ENCODE assay signal across 10 mouse cellular contexts in the genomic region with DNA sequence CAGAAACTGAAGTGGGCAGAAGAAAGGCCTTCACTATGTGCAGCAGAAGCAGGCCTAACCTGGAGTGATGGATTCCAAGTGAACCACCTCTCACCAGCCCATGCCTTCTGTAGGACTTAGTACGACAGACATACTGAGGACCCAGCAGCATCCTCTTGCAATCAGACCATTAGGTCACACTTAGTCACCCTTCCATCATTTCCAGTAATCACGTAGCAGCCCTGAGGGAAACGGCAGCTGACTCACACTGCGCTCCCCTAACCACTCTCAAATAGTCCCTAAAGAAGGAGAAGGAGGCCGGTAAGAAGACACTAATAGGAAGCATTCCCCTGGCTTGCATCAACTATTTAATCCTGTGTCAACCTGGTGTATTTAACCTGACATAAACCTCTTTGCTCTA.
DNase-seq lines count a peak whose midpoint lies in the region; ATAC-seq and TF ChIP-seq lines count a peak whose summit lies in the region.
"Had no signal": no experiment of that assay in that cellular context is flagged by ENCODE, and none has a peak within 500 bp of the region (broad histone marks: within the 10 kb centered on the region; RNA-seq: fewer than 3 reads in every experiment).

No protein-coding gene starts in this region.

- DNase-seq in embryo, embryonic 10.5 days (ENCODE audit: low spot score), result peak; percentile 38
- DNase-seq in embryo, embryonic 11 days, result no peak
- no peak for DNase-seq in intestine, embryonic 14.5 days (ENCODE audit: low spot score)
- no peak for DNase-seq in Patski (ENCODE audit: low read depth, low spot score)
- no peak for DNase-seq in limb, embryonic 11.5 days (ENCODE audit: low spot score)
- DNase-seq in right cerebral cortex, adult 18-20 months, result no peak
- DNase-seq in spleen, postnatal 4 days (ENCODE audit: low spot score in 2 of 2), result no peak
- DNase-seq: adrenal gland, adult 8-10 months; layer of hippocampus, adult 9-11 months had no signal

- H3K9me3 ChIP-seq in intestine, embryonic 14.5 days (ENCODE audit: control insufficient read depth, low read length), result no peaks in the 10 kb centered on the region
- no peaks in the 10 kb centered on the region for H3K9me3 ChIP-seq in intestine, postnatal 0 days (ENCODE audit: control insufficient read depth)
- no peaks in the 10 kb centered on the region for H3K9me3 ChIP-seq in limb, embryonic 11.5 days (ENCODE audit: control insufficient read depth, low read length)

- no peak for ATAC-seq in intestine, embryonic 14.5 days (replicated peaks; ENCODE audit: low FRiP score, low TSS enrichment, low read depth)
- ATAC-seq in intestine, postnatal 0 days, result no peak
- ATAC-seq in Patski, result peak; percentile 54
- no peak for ATAC-seq in limb, embryonic 11.5 days (ENCODE audit: insufficient number of reproducible peaks, low FRiP score, low TSS enrichment, low read depth)

- no peaks in the 10 kb centered on the region for H3K27me3 ChIP-seq in intestine, embryonic 14.5 days (replicated peaks; ENCODE audit: control insufficient read depth, insufficient read depth, low read length)
- H3K27me3 ChIP-seq in intestine, postnatal 0 days (replicated peaks; ENCODE audit: control insufficient read depth, insufficient read depth, low read length), result no peaks in the 10 kb centered on the region
- H3K27me3 ChIP-seq in Patski, result no peaks in the 10 kb centered on the region
- H3K27me3 ChIP-seq in limb, embryonic 11.5 days (ENCODE audit: control insufficient read depth, insufficient read depth, low read length), result no peaks in the 10 kb centered on the region

- no peak overlapping the region for H3K4me2 ChIP-seq in intestine, embryonic 14.5 days (ENCODE audit: low read length)
- no peak overlapping the region for H3K4me2 ChIP-seq in intestine, postnatal 0 days (replicated peaks; ENCODE audit: low read depth)
- no peak overlapping the region for H3K4me2 ChIP-seq in limb, embryonic 11.5 days (ENCODE audit: low read depth, severe bottlenecking)

- H3K9ac ChIP-seq in intestine, embryonic 14.5 days (ENCODE audit: low read length), result no peak overlapping the region
- no peak overlapping the region for H3K9ac ChIP-seq in intestine, postnatal 0 days (ENCODE audit: low read depth, low read length)
- H3K9ac ChIP-seq in limb, embryonic 11.5 days (ENCODE audit: low read length), result peak overlapping the region; percentile 9; the same call in 1 of the 2 replicates

- in situ Hi-C loops in Patski (cut with MboI; ENCODE audit: low pct_unique_long_range_greater_than_20kb), result no loop called here

- H3K27ac ChIP-seq in intestine, embryonic 14.5 days (ENCODE audit: low read depth), result peak overlapping the region; percentile 100
- H3K27ac ChIP-seq in intestine, postnatal 0 days (ENCODE audit: low read depth, low read length), result no peak overlapping the region; the same call in 1 of the 2 replicates
- peak overlapping the region; percentile 100 for H3K27ac ChIP-seq in limb, embryonic 11.5 days (replicated peaks; ENCODE audit: low read depth, low read length)

- WGBS in intestine, embryonic 14.5 days, result 42% methylated on average over 5 of the region's 5 CpGs
- WGBS in intestine, postnatal 0 days, result 57% methylated on average over 5 of the region's 5 CpGs
- WGBS in limb, embryonic 11.5 days, result 24% methylated on average over 5 of the region's 5 CpGs

- CTCF ChIA-PET in Patski (lab: Charles Lee), result interaction anchor here (1.5 to 2.5 kb wide), 2 partner anchors 10 to 21 kb away, joined by 4 to 6 read pairs; no protein-coding TSS in a partner anchor

- POLR2A ChIA-PET in Patski (lab: Charles Lee), result no interaction called here

- H3K4me3 ChIP-seq in intestine, embryonic 14.5 days (ENCODE audit: low read depth, low read length), result no peak overlapping the region
- H3K4me3 ChIP-seq in intestine, postnatal 0 days (ENCODE audit: low read depth, low read length), result no peak overlapping the region
- no peak overlapping the region for H3K4me3 ChIP-seq in limb, embryonic 11.5 days (ENCODE audit: low read depth, low read length)

- TF ChIP-seq CTCF in intestine, postnatal 0 days (IDR thresholded peaks at IDR 0.05; ENCODE audit: low read depth), result no peak
- no peak for TF ChIP-seq CTCF in Patski (IDR thresholded peaks at IDR 0.05)

- H3K4me1 ChIP-seq in intestine, embryonic 14.5 days (replicated peaks; ENCODE audit: control insufficient read depth, insufficient read depth, low read length), result no peaks in the 10 kb centered on the region; the same call in 1 of the 2 replicates
- H3K4me1 ChIP-seq in intestine, postnatal 0 days (replicated peaks; ENCODE audit: control insufficient read depth, insufficient read depth, low read length), result no peaks in the 10 kb centered on the region
- peaks cover 16% of the 10 kb centered on the region for H3K4me1 ChIP-seq in limb, embryonic 11.5 days (ENCODE audit: control insufficient read depth, insufficient read depth, low read length)

- peaks cover 3% of the 10 kb centered on the region; the same call in 1 of the 2 replicates for H3K36me3 ChIP-seq in intestine, embryonic 14.5 days (ENCODE audit: control insufficient read depth, insufficient read depth, low read length)
- no peaks in the 10 kb centered on the region for H3K36me3 ChIP-seq in intestine, postnatal 0 days (ENCODE audit: control insufficient read depth, insufficient read depth)
- H3K36me3 ChIP-seq in limb, embryonic 11.5 days (ENCODE audit: control insufficient read depth, insufficient read depth, low read length), result no peaks in the 10 kb centered on the region
